Mouse (Mus musculus) gastrocnemius, postnatal 14 days (tissue): ENCODE data around the gene Lce3e. TPM values are rescaled to one million over a fixed set of nuclear protein-coding genes. Genes with fewer than 3 reads are reported as not detected.

ENCODE experiments used
- DNase-seq: peaks from one replicate; pipeline ENCODE4 v3.0.0; 2021; ENCODE audit warnings: mixed read lengths
- intact Hi-C: fragments of 180-260 bp; cut with DNase I; formaldehyde crosslinking; loops from one replicate; pipeline ENCODE4 v1.15.1; 2025; ENCODE audit warnings: low total_unique reads
- long read RNA-seq, 2 experiments: library from polyadenylated mRNA; stranded (forward); transcript quantifications; one replicate each; pipeline ENCODE4 v2.0.0; 2021
- total RNA-seq, 2 experiments: library from RNA; stranded (reverse); gene quantifications; 2 replicates each; pipeline ENCODE4 v1.2.3; 2021

Gene Lce3e
- not detected for total RNA-seq
- long read RNA-seq, experiment 1 = 0 reads
- long read RNA-seq, experiment 2 = 0 reads

DNA sequence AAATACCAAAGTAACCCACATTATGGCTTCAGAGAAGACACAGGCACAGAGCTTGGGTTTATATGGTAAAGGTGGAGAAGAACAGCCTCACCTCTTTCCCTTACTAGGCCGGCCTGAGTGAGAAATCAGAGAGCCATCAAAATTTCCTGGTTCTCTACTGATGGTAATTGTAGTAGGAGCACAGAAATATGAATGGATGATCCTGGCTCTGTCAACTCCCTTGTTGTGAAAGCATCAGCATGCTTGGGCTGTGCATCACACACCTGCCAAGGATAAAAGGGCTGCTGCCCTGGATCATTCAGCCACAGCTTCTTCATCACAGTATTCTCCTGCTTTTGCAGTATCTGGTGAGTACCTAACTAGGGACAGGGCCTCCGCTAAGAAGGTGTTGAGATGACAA, at the start of gene Lce3e:
Lce3e (plus strand) TSS at position 301 of the 400 bp plus-strand sequence.
- intact Hi-C loops = no loop called here
- no peak for DNase-seq

DNA sequence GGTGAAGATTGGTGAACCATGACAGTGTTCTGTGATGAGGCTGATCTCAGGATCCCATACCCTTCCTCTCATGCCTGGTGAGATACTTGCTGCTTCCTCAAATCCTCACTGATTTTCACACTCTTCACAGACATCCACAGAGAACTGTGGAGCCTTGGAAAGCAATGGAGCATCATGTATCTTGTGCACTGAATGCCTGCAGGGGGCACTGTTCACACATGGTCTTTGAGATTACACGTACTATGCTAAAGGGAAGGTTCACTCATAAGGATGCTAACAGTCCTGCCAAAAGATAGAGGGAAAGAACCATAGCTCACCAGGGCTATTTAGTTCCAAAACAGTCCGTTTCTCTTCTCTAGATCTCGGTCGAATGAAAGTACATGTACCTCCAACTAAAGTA, 46.5 kb upstream of the Lce3e start:
- no peak for DNase-seq
- intact Hi-C loops = no loop called here

DNA sequence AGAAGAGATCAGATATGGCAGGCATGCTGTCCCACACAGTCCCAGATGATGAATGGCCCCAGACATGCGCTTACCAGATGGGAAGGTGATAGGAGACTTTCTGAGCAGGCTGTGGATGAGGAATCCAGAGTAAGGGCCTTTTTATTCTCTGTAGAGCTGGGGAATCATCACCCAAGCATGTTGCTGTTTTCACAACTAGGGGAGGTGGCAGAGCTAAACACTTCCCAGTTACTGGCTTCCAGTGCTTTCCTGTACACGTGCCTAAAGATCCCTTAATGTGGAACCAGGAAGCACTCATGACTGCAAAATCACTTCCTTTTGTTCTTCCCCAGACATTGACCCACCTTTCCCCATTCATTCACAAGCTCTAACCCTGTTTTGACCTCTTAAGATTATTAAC, 40.7 kb upstream of the Lce3e start, which contains the start of gene Lce3a:
Lce3a (minus strand) TSS at position 101 of the 400 bp plus-strand sequence.
- intact Hi-C loops = no loop called here
- no peak for DNase-seq

DNA sequence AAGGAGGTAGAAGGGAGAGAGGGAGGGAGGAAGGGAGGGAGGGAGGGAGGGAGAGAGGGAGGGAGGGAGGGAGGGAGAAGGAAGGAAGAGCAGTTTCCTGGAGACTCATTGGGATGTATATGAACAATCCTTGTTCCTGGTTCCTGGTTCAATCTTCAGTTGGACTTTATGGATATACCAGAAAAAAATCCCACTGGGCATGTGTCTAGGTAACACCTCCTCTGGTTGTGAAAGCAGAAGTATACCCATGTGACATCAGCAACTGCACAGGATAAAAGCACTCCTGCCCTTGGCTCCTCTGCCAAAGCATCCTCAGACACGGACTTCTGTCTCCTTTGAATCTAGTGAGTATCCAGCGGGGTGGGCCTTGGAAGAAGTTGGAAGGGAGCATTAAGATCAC, 34.2 kb upstream of the Lce3e start, which contains the start of gene Lce3b:
Lce3b (plus strand) TSS at position 301 of the 400 bp plus-strand sequence.
- intact Hi-C loops = no loop called here
- no peak for DNase-seq

DNA sequence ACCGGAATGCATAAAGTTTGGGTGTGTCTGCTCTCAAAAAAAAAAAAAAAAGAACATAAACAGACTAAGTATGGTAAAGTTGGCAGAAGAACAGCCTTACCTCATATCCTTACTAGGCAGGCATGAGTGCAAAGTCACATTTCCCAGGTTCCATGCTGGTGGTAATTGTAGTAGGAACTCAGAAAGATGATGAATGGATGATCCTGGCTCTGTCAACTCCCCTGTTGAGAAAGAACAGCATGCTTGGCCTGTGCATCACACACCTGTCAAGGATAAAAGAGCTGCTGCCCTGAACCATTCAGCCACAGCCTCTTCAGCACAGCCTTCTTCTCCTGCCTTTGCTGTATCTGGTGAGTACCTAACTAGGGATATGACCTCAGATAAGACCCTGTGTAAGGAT, 22.7 kb upstream of the Lce3e start, which contains the start of gene Lce3c:
Lce3c (plus strand) TSS at position 301 of the 400 bp plus-strand sequence.
- intact Hi-C loops = no loop called here
- no peak for DNase-seq

DNA sequence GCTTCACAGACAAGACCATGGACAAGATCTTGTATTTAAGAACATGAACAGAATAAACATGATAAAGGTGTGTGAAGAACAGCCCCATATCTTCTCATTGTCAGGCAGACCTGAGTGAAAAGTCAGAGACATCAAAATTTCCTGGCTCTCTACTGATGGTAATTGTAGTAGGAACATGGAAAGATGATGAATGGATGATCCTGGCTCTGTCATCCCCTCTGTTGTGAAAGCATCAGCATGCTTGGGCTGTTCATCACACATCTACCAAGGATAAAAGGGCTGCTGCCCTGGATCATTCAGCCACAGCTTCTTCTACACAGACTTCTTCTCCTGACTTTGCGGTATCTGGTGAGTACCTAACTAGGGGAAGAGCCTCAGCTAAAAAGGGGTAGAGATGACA, 9.8 kb upstream of the Lce3e start, which contains the start of gene Lce3d:
Lce3d (plus strand) TSS at position 301 of the 400 bp plus-strand sequence.
- DNase-seq = no peak
- intact Hi-C loops = no loop called here

DNA sequence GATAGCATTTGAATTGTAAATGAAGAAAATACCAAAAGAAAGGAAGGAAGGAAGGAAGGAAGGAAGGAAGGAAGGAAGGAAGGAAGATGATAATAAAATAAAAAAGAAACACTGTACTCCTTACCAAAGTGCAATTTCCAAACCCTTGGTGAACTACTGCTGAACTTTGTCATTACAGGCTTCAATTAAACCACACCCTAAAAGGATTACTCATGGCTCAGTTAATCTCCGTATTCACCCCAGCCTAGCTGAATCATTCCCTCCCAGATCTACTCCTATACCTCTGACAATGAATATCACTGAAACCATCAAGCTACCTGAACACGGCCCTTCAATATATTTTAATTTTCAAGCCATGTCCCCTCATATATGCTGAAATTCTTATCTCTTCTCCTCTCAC, 11.6 kb downstream of the Lce3e start:
- intact Hi-C loops = no loop called here
- no peak for DNase-seq

DNA sequence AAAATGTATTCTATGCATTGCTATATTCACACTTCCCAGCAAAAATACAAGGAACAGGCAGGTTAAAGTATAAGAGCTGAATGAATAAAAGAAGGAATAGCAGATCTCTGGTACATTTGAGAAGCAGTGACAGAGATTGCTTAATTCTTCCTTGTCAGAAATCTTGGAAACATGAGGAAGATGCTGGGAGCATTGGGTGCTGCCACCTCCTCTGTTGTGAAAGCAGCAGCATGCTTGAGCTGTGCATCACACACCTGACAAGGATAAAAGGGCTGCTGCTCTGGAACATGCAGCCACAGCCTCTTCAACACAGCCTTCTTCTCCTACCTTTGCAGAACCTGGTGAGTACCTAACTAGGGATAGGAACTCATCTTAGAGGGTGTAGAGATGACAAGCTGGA, 25.1 kb downstream of the Lce3e start, which contains the start of gene Lce3f:
Lce3f (plus strand) TSS at position 301 of the 400 bp plus-strand sequence.
- DNase-seq = no peak
- intact Hi-C loops = no loop called here

DNA sequence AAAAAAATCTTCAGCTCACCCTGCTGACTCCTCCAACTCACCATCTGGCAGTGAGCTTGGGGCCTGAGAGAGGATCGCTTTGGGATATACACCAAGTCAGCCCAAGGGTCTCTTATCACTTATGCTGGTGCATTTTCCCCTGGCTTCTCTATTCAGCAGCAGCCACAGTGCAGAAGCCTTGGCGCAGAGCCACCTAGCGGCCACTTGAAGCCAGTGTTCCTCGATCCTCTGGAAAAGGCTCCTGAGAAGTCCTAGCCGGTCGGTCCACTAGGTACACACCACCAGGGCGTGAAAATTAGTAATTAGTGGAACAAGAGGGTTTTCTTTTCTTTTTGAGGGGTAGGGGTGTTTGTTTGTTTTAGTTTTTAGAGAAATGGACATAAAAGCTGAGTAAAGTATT, 31.8 kb downstream of the Lce3e start:
- DNase-seq = peak; percentile 70

DNA sequence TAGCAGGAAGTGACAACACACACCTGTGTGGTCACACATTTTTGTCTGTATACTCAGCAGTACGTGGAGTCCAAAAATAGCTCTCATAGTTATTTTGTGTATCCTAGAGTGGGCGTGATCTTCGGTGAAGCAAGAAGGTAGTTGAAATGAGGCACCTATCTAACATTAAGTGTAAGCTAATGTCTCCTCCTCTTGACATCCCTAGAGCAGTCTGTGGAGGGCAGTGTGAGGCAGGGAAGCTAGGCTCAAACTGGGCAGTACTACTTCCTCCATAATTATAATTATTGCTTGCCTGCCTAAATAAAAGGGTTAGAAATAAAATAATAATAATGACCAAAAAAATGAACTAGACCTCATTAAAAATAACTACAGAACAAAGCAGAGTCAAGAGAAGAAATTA, 33.8 kb downstream of the Lce3e start:
- intact Hi-C loops = no loop called here
- no peak for DNase-seq

More for the DNA sequence above, 31.8 kb downstream of the Lce3e start:
- intact Hi-C loops = no loop called here

- DNase-seq = no peak
- intact Hi-C loops = no loop called here
These were observed 36.0 kb downstream of the Lce3e start for GRCm38 (mm10) chr3:93002843-93003242.

DNA sequence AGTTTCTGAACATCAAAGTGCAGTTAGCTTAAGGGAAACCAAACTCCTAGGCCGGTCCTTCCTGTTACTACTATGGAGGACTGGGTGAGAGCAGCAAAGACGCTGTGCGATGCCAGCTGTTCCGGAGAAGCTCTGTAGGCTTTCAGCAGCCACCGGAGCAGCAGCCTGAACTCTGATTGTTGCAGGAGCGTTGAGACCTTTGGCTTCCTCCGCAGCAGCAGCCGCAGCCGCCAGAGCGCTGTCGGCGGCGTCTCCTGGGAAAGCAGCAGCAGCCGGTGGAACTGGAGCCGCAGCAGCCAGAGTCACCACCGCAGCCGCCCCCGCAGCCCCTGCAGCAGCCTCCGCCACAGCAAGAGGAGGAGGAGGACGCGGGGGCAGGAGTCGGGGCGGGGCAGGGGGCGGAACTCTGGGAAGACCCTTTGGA, 47.5 kb downstream of the Lce3e start:
- peak; percentile 25 for DNase-seq
- intact Hi-C loops = no loop called here

- DNase-seq = no peak
- intact Hi-C loops = no loop called here
These were observed 48.0 kb downstream of the Lce3e start for GRCm38 (mm10) chr3:93014871-93015270.

DNA sequence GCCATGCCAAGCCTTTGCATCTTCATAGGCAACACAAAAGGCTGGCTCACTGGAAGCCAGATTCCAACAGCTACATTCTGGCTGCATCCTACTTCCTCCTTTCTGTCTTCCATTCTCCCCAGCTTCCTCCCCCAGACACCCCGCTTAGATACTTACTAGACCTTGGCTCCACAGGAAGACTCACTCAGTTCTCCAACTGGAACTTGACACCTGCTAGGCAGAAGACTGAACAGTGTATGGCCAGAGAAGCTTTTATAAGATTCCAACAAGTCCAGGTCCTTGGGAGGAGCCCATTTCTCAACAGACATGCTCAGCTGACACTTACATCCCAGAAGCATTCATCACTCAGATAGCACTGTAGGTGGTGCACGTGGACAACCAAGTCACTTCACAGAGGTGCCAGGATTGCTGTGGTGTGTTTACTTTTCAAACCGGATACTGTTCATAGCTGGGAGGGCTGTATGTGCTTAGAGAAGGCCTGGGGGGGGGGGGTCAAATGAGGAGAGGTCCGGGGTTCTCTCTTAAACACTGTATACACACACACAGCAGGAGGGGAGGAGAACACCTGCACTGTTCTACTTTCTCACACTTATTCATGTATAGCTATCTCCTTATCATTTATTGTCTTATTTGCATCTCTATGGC, 48.7 kb downstream of the Lce3e start, which contains the start of gene Crct1:
Crct1 (minus strand) TSS at position 228 of the 645 bp plus-strand sequence.
- DNase-seq = no peak

More for the DNA sequence above, 48.7 kb downstream of the Lce3e start, which contains the start of gene Crct1:
- intact Hi-C loops = no loop called here

Other genes with a start within 250 kb of the Lce3e start
- gene Lce1f, start 246.7 kb upstream of the Lce3e start, total RNA-seq = not detected
- gene Gm38119, start 228.0 kb upstream of the Lce3e start, total RNA-seq = not detected
- not detected for gene Lce1g, start 214.7 kb upstream of the Lce3e start, total RNA-seq
- not detected for gene Lce1h, start 202.0 kb upstream of the Lce3e start, total RNA-seq
- not detected for gene Lce1i, start 188.2 kb upstream of the Lce3e start, total RNA-seq
- not detected for gene Lce1j, start 176.5 kb upstream of the Lce3e start, total RNA-seq
- gene Lce1k, start 159.2 kb upstream of the Lce3e start, total RNA-seq = not detected
- not detected for gene Kprp, start 139.8 kb upstream of the Lce3e start, total RNA-seq
- gene Lce1l, start 115.8 kb upstream of the Lce3e start, total RNA-seq = not detected
- gene 2310050C09Rik, start 96.8 kb upstream of the Lce3e start, total RNA-seq = not detected
- not detected for gene Lce3a, start 40.8 kb upstream of the Lce3e start, total RNA-seq
- gene Lce3b, start 34.1 kb upstream of the Lce3e start, total RNA-seq = not detected
- not detected for gene Lce3c, start 22.6 kb upstream of the Lce3e start, total RNA-seq
- gene Lce3d, start 9.7 kb upstream of the Lce3e start, total RNA-seq = not detected
- not detected for gene Lce3f, start 25.2 kb downstream of the Lce3e start, total RNA-seq
- gene Crct1, start 48.6 kb downstream of the Lce3e start, total RNA-seq = not detected
- not detected for gene Lce1m, start 52.0 kb downstream of the Lce3e start, total RNA-seq
- gene Gm4858, start 101.8 kb downstream of the Lce3e start, total RNA-seq = not detected
- gene Crnn, start 177.7 kb downstream of the Lce3e start, total RNA-seq = not detected
- not detected for gene Flg2, start 230.2 kb downstream of the Lce3e start, total RNA-seq